Mouse (Mus musculus) C3H10T1/2 (cell line): Measurements from ENCODE around the gene Rft1. TPM values are rescaled to one million over a fixed set of nuclear protein-coding genes. Genes with fewer than 3 reads are reported as not detected.

Source experiments
- polyA plus RNA-seq, 2 experiments: library from polyadenylated mRNA; unstranded; fragments of >200 nt; fragmentation: generic; extraction: Trizol; gene quantifications; one replicate each; pipeline ENCODE4 v1.2.1; 2012; ENCODE audit warnings: missing spikeins in 2 of 2

Gene Rft1
- polyA plus RNA-seq, result 10 to 100 TPM in 1 of 2 experiments, 1 to 10 TPM in 1; 7.1 to 18.1 TPM

GRCm38 (mm10) chr14:30653943-30654659 lies at the start of gene Rft1:
Gene Rft1, plus strand, starts transcription at chr14:30654360.

DNA sequence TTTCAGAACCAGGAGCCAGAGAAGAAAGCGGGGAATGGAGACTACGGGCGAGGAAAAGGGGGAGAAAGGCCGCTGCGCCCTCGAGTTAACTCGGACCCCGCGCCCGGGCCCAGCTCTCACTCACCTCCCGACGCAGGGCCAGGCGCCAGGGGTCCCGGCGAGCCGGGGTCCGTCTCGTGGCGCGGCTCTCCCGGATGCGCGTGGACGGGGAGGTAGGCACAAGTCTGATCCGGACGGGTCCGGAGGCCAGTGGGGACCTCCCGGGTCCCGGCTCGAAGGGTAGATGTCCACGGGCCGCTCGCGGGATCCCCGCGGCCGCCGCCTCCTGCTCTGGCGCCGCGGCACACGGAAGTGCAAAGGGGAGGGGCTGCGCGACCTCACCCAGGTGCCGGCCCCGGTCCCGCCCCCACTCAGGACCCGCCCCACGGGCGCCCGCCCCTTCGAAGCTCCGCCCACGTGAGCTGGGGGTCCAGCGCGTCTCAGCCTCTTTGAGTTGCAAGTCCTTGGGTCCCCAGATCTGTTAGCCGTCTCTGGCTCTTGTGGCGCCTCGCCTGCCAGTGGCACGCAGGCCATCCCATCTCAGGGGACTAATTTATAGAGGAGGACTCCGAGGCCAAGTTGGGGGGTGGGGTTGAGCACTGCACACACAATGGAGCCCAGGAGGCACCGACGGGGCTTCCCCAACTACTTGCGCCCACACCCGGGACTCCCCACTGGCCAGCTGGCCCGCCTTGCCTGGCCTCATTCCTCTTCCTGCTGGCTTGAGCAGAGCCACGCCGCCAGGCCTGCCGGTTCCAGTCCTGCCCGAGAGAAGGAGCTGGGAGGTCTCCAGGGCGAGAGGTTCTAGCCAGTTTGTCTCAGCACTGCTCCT lies 28.1 kb upstream of the Rft1 start, which contains the start of gene Prkcd:
Gene Prkcd (minus strand): TSS at position 355 of the 871 bp plus-strand sequence.

DNA sequence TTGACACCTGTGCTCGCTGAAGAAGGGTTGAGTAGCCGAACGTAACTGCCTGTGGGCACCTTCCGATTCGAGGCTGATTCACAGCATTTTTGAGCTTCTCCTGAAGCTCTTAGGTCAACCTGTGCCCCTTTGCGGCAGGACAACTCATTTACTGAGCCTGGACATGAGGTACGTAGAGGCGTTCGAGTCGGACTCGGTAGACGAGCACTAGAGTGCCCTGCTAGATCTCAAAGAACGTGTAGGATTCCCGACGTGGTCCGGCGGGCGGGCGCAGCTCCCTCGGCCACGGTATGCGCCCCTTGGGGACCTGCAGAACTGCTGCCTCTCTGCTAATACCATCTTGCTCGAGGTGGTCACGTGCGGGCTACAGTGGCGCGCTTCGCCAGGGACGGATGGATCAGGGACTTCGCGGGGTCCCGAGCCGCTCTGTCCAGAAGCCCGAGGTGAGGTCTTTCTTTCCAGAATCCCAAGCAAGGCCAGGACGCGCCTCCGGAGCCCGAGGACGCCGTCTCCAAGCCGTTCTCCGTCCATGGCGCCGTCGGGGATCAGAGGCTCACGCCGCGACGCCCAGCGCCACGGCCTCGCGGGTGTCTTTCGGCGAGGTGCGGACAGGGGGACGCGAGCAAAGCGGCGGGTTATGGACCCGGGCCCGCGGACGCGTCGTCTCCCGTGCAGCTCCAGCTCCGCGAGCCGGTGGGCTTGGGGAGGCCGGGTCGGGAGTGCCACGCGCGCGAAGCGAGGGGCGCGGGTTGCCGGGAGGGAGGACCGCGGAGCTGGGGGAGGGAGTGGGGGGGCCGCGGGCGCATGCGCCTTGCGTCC lies 60.8 kb downstream of the Rft1 start, which contains the start of gene Sfmbt1:
Gene Sfmbt1 (plus strand): TSS at position 51 of the 819 bp plus-strand sequence.

Other genes starting within 250 kb of the Rft1 start
- gene Dcp1a, start 174.8 kb upstream of the Rft1 start, polyA plus RNA-seq, result 1 to 10 TPM in 1 of 2 experiments, under 1 TPM in 1; 0.69 to 8.2 TPM
- not detected for gene Cacna1d, start 162.9 kb upstream of the Rft1 start, polyA plus RNA-seq
- gene Tkt, start 106.0 kb upstream of the Rft1 start, polyA plus RNA-seq, result 100 to 1,000 TPM; 150 to 186 TPM
- gene Prkcd, start 28.1 kb upstream of the Rft1 start, polyA plus RNA-seq, result 10 to 100 TPM in 1 of 2 experiments, 1 to 10 TPM in 1; 6.6 to 37.3 TPM
- 1 to 10 TPM in 1 of 2 experiments, under 1 TPM in 1; 0.70 to 2.8 TPM for gene Sfmbt1, start 60.5 kb downstream of the Rft1 start, polyA plus RNA-seq
- gene Tmem110, start 171.2 kb downstream of the Rft1 start, polyA plus RNA-seq, result 10 to 100 TPM in 1 of 2 experiments, 1 to 10 TPM in 1; 9.8 to 11.6 TPM
- 10 to 100 TPM in 1 of 2 experiments, 1 to 10 TPM in 1; 1.2 to 18.8 TPM for gene Mustn1, start 224.8 kb downstream of the Rft1 start, polyA plus RNA-seq
- gene Itih4, start 232.1 kb downstream of the Rft1 start, polyA plus RNA-seq, result under 1 TPM; 0.05 TPM